Mouse (Mus musculus): ENCODE data around the gene Smad3. TPM values are rescaled to one million over a fixed set of nuclear protein-coding genes. Genes with fewer than 3 reads are reported as not detected.

Gene Smad3
- total and polyA plus RNA-seq, 3 experiments, result 12.4 to 18.4 (median 13.0) TPM

DNA sequence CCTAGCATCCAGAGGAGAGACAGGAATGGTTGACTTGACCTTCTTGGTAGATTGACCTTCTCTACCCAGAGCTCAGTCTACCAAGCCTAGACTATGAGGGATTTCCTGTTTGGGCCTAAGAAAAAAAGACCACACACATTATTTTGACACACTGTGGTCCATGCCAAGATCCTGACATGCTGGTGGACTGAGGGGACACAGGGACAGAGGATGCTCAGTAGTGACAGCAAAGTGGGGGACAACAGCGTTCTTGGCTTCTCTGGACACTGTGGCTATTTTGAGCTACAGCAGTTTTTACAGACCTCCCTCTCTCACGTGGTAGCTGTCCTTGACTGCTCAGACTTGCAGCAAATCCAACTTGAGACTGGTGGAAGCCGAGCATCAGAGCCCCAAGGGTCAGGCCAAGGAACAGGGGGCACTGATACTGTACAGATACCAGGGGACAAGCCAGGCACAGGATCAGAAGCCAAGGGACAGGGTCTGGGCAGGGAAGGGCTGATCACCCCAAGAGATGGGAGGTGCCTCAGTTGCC, 40.3 kb downstream of the Smad3 start:
- Histone ChIP-seq H3K79me2 (replicated peaks; ENCODE audit: control insufficient read depth, insufficient read depth, low read length) (0 out of 2 replicates have a peak, but pooled peaks cover 1% of the 10 kb centered on the region), H3K9ac (ENCODE audit: low read depth, low read length) (no peak overlapping the region), H3K27ac (no peak overlapping the region), H3K4me3 (no peak overlapping the region), H3K27me3 (ENCODE audit: control insufficient read depth, insufficient read depth, low read length) (no peaks in the 10 kb centered on the region), H3K36me3 (ENCODE audit: control insufficient read depth, insufficient read depth, low read length) (no peaks in the 10 kb centered on the region), H3K4me1 (ENCODE audit: control insufficient read depth, insufficient read depth, low read length) (peaks cover 39% of the 10 kb centered on the region)
- intact Hi-C loops (cut with DNase I), result no loop called here
- WGBS, result 38% methylated on average over 3 of the region's 3 CpGs
- TF ChIP-seq POLR2A (IDR thresholded peaks at IDR 0.05; ENCODE audit: insufficient read depth, low read depth, low read length), result no peak
- TF ChIP-seq CTCF (IDR thresholded peaks at IDR 0.05), result no peak
- TF ChIP-seq EP300 (IDR thresholded peaks at IDR 0.05; ENCODE audit: insufficient read depth, low read depth, low read length), result no peak
- DNase-seq, result no peak

DNA sequence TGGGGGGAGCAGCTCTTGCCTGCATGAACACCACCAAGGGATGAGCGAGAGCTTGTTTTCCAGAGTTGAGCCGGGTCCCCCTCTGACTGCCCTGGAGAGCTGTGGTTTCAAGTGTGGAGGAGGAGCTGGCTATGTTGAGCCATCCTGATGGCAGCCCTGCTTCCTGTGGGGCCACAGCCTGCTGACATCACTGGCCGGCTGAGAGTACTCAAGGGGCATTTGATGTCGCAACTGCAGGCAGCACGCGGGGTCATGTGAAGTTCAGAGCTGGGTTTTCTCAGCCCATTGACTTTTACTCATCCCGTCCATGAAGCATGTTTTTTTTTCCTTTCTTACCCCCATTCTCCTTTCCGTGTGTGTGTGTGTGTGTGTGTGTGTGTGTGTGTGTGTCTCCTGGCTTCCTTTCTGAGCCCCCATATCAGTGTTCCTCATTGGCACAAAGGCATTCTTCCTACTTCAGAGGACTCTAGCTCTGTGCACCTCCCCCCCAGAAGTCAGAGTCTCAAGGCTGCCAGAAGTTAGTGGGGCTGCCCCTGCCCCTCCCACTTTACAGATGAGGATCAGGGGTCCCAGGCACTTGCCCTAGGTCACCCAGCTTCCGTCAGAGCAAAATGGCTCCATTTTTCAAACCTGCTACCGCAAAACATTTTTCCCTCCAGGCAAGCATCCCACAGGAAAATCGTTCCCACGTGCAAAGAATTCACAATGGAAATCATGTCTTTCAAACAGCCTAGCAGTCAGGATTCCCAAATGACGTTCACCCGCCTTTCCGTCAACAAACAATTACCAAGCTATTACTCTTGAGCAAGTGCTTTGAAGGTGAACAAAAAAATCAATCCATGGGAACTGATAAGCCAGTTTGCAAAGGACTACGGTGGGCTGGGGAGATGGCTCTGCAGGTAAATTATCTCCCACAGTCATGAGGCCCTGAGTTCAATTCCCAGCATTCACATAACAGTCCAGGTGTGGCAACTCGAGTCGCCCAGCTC, 41.4 kb downstream of the Smad3 start:
- DNase-seq, result peak; percentile 82 to 89
- intact Hi-C loops (cut with DNase I), result no loop called here
- H3K4me3 ChIP-seq, result no peak overlapping the region
- H3K4me1 ChIP-seq (ENCODE audit: control insufficient read depth, insufficient read depth, low read length), result peaks cover 42% of the 10 kb centered on the region
- no peak overlapping the region for H3K9ac ChIP-seq (ENCODE audit: low read depth, low read length)
- H3K79me2 ChIP-seq (replicated peaks; ENCODE audit: control insufficient read depth, insufficient read depth, low read length), result 0 out of 2 replicates have a peak, but pooled peaks cover 1% of the 10 kb centered on the region
- no peaks in the 10 kb centered on the region for H3K27me3 ChIP-seq (ENCODE audit: control insufficient read depth, insufficient read depth, low read length)
- no peaks in the 10 kb centered on the region for H3K36me3 ChIP-seq (ENCODE audit: control insufficient read depth, insufficient read depth, low read length)
- WGBS, result 32% methylated on average over 18 of the region's 18 CpGs
- peak overlapping the region; percentile 31; the same call in 1 of the 2 replicates for H3K27ac ChIP-seq
- TF ChIP-seq EP300 (IDR thresholded peaks at IDR 0.05; ENCODE audit: insufficient read depth, low read depth, low read length), result peak; percentile 89
- peak; percentile 26; the same call in 1 of the 2 replicates for TF ChIP-seq POLR2A (IDR thresholded peaks at IDR 0.05; ENCODE audit: insufficient read depth, low read depth, low read length)
- TF ChIP-seq CTCF (IDR thresholded peaks at IDR 0.05), result no peak

DNA sequence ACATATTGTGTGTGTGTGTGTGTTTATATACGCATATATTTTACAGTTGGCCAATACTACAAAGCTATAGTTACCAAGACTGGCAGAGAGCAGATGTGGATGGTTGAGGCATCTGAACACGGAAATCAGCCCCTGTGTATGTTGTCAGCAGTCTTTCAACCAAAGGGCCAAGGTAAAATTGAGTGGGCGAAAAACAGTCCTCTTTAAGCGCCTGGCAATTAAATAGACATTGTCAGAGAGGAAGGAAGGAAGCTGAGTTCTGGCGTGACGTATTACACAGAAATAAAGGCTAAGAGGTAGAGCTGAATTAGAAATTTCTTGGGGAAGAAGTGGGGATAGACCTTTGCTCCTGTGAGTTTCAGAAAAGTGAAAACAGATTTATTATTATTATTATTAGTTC, 43.2 kb downstream of the Smad3 start:
- WGBS, result 47% methylated on average over 6 of the region's 6 CpGs
- intact Hi-C loops (cut with DNase I), result no loop called here
- TF ChIP-seq POLR2A (IDR thresholded peaks at IDR 0.05; ENCODE audit: insufficient read depth, low read depth, low read length) (no peak), CTCF (IDR thresholded peaks at IDR 0.05) (no peak), EP300 (IDR thresholded peaks at IDR 0.05; ENCODE audit: insufficient read depth, low read depth, low read length) (no peak)
- Histone ChIP-seq H3K4me1 (ENCODE audit: control insufficient read depth, insufficient read depth, low read length) (peaks cover 33% of the 10 kb centered on the region), H3K36me3 (ENCODE audit: control insufficient read depth, insufficient read depth, low read length) (no peaks in the 10 kb centered on the region), H3K9ac (ENCODE audit: low read depth, low read length) (no peak overlapping the region), H3K27me3 (ENCODE audit: control insufficient read depth, insufficient read depth, low read length) (no peaks in the 10 kb centered on the region), H3K4me3 (no peak overlapping the region), H3K27ac (no peak overlapping the region), H3K79me2 (replicated peaks; ENCODE audit: control insufficient read depth, insufficient read depth, low read length) (0 out of 2 replicates have a peak, but pooled peaks cover 1% of the 10 kb centered on the region)
- DNase-seq, result no peak

DNA sequence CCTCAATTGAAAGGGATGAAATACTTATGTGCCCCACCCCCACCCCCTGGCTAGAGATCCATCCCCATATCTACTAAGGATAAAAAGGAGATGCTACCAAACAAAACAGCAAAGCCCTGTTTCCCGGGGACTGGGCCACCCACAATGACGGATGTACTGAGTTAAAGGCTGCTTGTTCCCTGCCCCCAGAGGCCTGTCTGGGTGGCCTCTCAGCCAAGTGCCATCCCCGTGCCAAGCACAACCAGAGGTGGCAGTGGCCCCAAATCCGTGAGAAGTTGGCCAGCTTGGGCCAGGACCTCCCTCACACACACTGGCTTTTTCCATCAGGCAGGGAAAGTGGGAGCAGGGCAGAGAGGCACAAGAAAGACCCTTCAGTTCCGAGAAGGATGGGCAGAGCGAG, 45.0 kb downstream of the Smad3 start:
- WGBS, result 68% methylated on average over 6 of the region's 6 CpGs
- Histone ChIP-seq H3K9ac (ENCODE audit: low read depth, low read length) (no peak overlapping the region), H3K79me2 (replicated peaks; ENCODE audit: control insufficient read depth, insufficient read depth, low read length) (0 out of 2 replicates have a peak, but pooled peaks cover 1% of the 10 kb centered on the region), H3K4me1 (ENCODE audit: control insufficient read depth, insufficient read depth, low read length) (peaks cover 31% of the 10 kb centered on the region), H3K27ac (no peak overlapping the region), H3K36me3 (ENCODE audit: control insufficient read depth, insufficient read depth, low read length) (no peaks in the 10 kb centered on the region), H3K27me3 (ENCODE audit: control insufficient read depth, insufficient read depth, low read length) (no peaks in the 10 kb centered on the region), H3K4me3 (no peak overlapping the region)
- intact Hi-C loops (cut with DNase I), result no loop called here
- TF ChIP-seq POLR2A (IDR thresholded peaks at IDR 0.05; ENCODE audit: insufficient read depth, low read depth, low read length), result no peak
- TF ChIP-seq EP300 (IDR thresholded peaks at IDR 0.05; ENCODE audit: insufficient read depth, low read depth, low read length), result no peak
- no peak for TF ChIP-seq CTCF (IDR thresholded peaks at IDR 0.05)
- DNase-seq, result no peak

DNA sequence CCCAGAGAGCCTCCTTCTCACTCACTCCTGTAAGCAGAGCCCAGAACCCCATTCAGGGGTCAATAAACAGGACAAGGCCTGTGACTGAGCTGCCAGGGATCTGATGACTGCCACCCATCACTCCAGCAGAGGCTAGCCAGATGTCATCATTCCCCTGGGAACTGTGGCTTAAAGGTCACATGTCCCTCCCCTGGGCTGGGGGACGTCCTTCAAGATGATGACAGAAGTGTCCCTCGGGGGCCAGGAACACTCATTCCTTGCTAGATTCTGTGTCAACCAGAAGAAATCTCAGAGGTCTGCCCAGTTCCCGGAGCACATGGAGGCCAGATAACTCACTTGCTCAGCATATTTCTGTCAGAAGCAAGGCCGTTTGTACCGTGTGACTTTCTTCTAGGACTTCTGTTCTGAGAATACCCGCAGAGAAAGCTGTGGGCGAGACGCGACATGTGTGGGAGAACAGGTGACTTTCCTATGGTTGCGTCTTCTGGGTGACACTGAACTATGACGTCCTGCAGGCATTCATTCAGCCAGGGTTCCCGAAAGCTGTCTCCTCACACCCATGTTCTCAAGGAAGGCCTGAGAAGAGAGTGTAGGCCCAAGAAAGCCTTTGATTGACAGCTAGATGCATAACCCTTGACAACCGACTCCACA, 46.1 kb downstream of the Smad3 start:
- WGBS, result 77% methylated on average over 13 of the region's 13 CpGs
- Histone ChIP-seq H3K4me3 (no peak overlapping the region), H3K4me1 (ENCODE audit: control insufficient read depth, insufficient read depth, low read length) (peaks cover 27% of the 10 kb centered on the region), H3K9ac (ENCODE audit: low read depth, low read length) (no peak overlapping the region), H3K27ac (no peak overlapping the region), H3K36me3 (ENCODE audit: control insufficient read depth, insufficient read depth, low read length) (no peaks in the 10 kb centered on the region), H3K27me3 (ENCODE audit: control insufficient read depth, insufficient read depth, low read length) (no peaks in the 10 kb centered on the region), H3K79me2 (replicated peaks; ENCODE audit: control insufficient read depth, insufficient read depth, low read length) (0 out of 2 replicates have a peak, but pooled peaks cover 1% of the 10 kb centered on the region)
- peak; percentile 41 to 50 for DNase-seq
- TF ChIP-seq CTCF (IDR thresholded peaks at IDR 0.05) (no peak), EP300 (IDR thresholded peaks at IDR 0.05; ENCODE audit: insufficient read depth, low read depth, low read length) (0 out of 2 replicates have a peak, but pooled peaks have one; percentile 28)
- intact Hi-C loops (cut with DNase I), result no loop called here

All from heart, adult 2 months (tissue).